Mouse (Mus musculus) intestine, postnatal 0 days (tissue): ENCODE results near the gene Kmt5b. TPM values are rescaled to one million over a fixed set of nuclear protein-coding genes. Genes with fewer than 3 reads are reported as not detected.

Experiments used
- ATAC-seq: fragments of 200-750 bp; cut with Nextera tagmentation; 2 replicates; pipeline ENCODE4 v1.8.0; 2017; ENCODE audit warnings: mild to moderate bottlenecking, moderate TSS enrichment, moderate library complexity
- H3K27ac ChIP-seq: fragments of 300-500 bp; sonication (generic); 2 replicates; pipeline ENCODE4 v1.5.1; 2014; ENCODE audit warnings: mild to moderate bottlenecking, low read depth, low read length, moderate library complexity
- H3K27me3 ChIP-seq: fragments of 300-500 bp; sonication (generic); replicated peaks from 2 replicates; pipeline ENCODE4 v1.6.1; 2014; ENCODE audit warnings: low read length, mixed read lengths; ENCODE audit not compliant: control insufficient read depth, insufficient read depth
- H3K36me3 ChIP-seq: fragments of 300-500 bp; sonication (generic); 2 replicates; pipeline ENCODE4 v1.6.1; 2014; ENCODE audit warnings: mild to moderate bottlenecking, moderate library complexity; ENCODE audit not compliant: control insufficient read depth, insufficient read depth
- H3K4me1 ChIP-seq: fragments of 300-500 bp; sonication (generic); replicated peaks from 2 replicates; pipeline ENCODE4 v1.6.1; 2014; ENCODE audit warnings: antibody characterized with exemption, low read length, mixed read lengths; ENCODE audit not compliant: control insufficient read depth, insufficient read depth
- H3K4me2 ChIP-seq: fragments of 300-500 bp; sonication (generic); replicated peaks from 2 replicates; pipeline ENCODE4 v1.6.1; 2014; ENCODE audit warnings: low read depth, mild to moderate bottlenecking, moderate library complexity
- H3K4me3 ChIP-seq: fragments of 300-500 bp; sonication (generic); 2 replicates; pipeline ENCODE4 v1.5.1; 2014; ENCODE audit warnings: low read depth, low read length
- H3K9ac ChIP-seq: fragments of 300-500 bp; sonication (generic); 2 replicates; pipeline ENCODE4 v1.6.1; 2014; ENCODE audit warnings: mild to moderate bottlenecking, low read depth, low read length
- H3K9me3 ChIP-seq: fragments of 300-500 bp; sonication (generic); 2 replicates; pipeline ENCODE4 v1.6.1; 2016; ENCODE audit warnings: mixed run types; ENCODE audit not compliant: control insufficient read depth
- CTCF ChIP-seq: sonication (generic); IDR thresholded peaks from 2 replicates; pipeline ENCODE4 v1.5.1; 2016; ENCODE audit warnings: low read depth, mild to moderate bottlenecking, control low read depth, antibody characterized with exemption, moderate library complexity
- WGBS: fragments of 180-500 bp; shearing (Covaris S2); extraction: QIAGEN DNeasy Blood & Tissue Kit; methylation state at CpG from one replicate; pipeline ENCODE4 v1.1.7; 2014; 5-methylcytosine and 5-hydroxymethylcytosine counted together
- polyA plus RNA-seq: library from polyadenylated mRNA; unstranded; fragments of >200 nt; fragmentation: Nextera tagmentation; extraction: Ambion mirVana; gene quantifications from 2 replicates; pipeline ENCODE4 v1.2.1, GENCODE M21; 2015

The Kmt5b gene
- polyA plus RNA-seq, 1 experiment from 2014 or later = 10.4 TPM

DNA sequence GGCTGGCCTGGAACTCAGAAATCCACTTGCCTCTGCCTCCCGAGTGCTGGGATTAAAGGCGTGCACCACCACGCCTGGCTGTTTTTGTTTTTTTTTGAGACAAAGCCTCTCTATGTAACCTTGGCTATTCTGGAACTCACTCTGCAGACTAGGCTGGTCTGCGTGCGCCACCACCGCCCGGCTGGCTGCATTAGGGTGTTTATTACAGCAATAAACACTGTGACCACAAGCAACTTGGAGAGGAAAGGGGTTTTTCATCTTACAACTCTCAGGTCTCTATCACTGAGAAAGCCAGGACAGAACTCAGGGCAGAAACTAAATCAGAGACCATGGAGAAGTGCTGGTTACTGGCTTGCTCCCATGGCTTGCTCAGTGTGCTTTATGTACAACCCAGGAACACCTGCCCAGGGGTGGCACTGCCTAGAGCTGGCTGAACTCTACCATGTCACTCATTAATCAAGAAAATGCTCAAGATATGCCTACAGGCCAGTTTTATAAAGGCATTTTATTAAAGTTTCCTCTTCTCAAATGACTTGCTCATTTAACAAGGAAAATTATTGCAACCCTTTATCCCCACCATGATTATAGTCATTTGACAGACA is 81.1 kb downstream of the Kmt5b start:
- no peaks in the 10 kb centered on the region for H3K9me3 ChIP-seq
- H3K4me1 ChIP-seq = peaks cover 5% of the 10 kb centered on the region; the same call in 1 of the 2 replicates
- H3K36me3 ChIP-seq = no peaks in the 10 kb centered on the region
- no peak overlapping the region for H3K4me3 ChIP-seq
- H3K27me3 ChIP-seq = no peaks in the 10 kb centered on the region
- no peak overlapping the region for H3K9ac ChIP-seq
- 25% methylated on average over 7 of the region's 7 CpGs for WGBS
- peak overlapping the region; percentile 84 for H3K27ac ChIP-seq
- no peak for ATAC-seq
- no peak overlapping the region for H3K4me2 ChIP-seq
- no peak for TF ChIP-seq CTCF

DNA sequence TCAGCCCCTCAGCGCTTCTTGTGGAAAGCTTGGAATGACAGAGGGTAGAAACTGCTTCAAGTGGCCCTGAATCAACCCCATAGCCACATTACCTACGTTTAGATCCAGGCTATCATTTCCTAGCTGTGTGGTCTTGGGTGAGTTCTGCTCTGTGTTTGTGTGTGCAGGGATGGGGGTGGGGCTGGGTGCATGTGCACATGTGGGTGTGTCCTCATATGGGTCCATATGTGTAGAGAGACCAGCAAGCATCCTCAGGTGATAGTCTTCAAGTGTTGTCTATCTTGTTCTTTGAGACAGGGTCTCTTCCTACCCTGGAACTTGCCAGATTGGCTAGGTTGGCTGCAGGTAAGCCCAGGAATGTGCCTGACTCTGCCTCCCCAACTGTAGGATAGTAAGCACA is 82.0 kb downstream of the Kmt5b start:
- H3K27ac ChIP-seq = peak overlapping the region; percentile 84
- no peak for ATAC-seq
- no peak for TF ChIP-seq CTCF
- no peaks in the 10 kb centered on the region for H3K9me3 ChIP-seq
- H3K36me3 ChIP-seq = no peaks in the 10 kb centered on the region
- H3K4me3 ChIP-seq = no peak overlapping the region
- no peak overlapping the region for H3K9ac ChIP-seq
- no peaks in the 10 kb centered on the region for H3K27me3 ChIP-seq
- no peak overlapping the region for H3K4me2 ChIP-seq
- 74% methylated on average over 2 of the region's 2 CpGs for WGBS
- H3K4me1 ChIP-seq = peaks cover 5% of the 10 kb centered on the region; the same call in 1 of the 2 replicates

DNA sequence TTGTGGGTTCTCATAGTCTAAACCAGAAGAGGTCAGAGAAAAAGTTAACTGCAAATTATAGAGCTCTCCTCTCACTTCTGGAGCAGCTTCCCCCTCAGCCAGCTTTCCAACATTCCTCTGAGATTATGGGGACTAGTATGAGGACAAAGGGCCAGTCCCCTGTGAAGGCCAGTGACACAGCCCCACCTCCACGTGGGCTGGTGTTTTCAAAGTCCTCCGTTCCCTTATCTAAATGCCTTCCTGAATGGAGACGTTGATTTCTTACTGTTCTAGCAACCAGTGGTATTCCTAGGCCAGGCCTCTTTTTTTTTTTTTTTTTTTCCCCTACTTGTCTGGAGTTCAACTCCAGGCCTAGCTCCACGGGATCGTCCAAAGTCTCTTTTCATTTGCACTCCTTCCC is 82.9 kb downstream of the Kmt5b start:
- TF ChIP-seq CTCF = no peak
- peaks cover 8% of the 10 kb centered on the region; the same call in 1 of the 2 replicates for H3K4me1 ChIP-seq
- no peaks in the 10 kb centered on the region for H3K27me3 ChIP-seq
- no peaks in the 10 kb centered on the region for H3K9me3 ChIP-seq
- H3K4me2 ChIP-seq = no peak overlapping the region
- WGBS = 17% methylated on average over 5 of the region's 5 CpGs
- ATAC-seq = peak; percentile 50
- peak overlapping the region; percentile 100 for H3K27ac ChIP-seq
- H3K4me3 ChIP-seq = no peak overlapping the region
- H3K9ac ChIP-seq = 0 out of 2 replicates have a peak overlapping the region, but pooled peaks have one; percentile 98
- H3K36me3 ChIP-seq = no peaks in the 10 kb centered on the region

DNA sequence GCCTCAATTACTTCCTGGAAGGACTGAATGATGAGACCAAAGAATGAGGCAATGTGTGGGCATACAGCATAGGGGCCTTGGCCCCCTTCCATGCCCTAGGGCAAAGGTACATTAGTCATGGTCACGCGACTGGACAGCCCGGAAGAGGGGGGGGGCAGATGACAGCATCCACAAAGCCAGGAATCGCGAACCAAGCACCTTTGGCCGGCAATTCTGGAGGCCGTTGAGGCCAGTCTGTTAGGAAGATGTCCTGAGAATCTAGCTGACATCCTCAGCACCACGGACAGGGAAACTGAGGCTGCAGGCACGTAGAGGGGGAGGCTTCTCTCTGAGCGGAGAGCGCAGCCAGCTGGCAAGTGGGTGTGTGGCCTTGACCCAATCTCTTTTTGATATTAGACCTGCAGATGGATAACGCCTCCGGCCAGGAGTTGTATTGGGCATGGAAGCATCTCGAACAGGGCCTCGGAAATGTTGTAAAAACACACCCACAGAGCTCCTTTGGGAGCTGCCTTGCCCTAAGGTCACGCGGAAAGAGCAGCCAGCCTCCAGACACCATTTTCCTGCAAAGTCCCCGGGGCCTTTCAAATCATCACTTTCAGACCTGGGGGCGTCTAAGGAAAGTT is 83.7 kb downstream of the Kmt5b start:
- Histone ChIP-seq H3K27ac (peak overlapping the region; percentile 100), H3K4me1 (peaks cover 10% of the 10 kb centered on the region; the same call in 1 of the 2 replicates), H3K9me3 (no peaks in the 10 kb centered on the region), H3K9ac (peak overlapping the region; percentile 98), H3K27me3 (no peaks in the 10 kb centered on the region), H3K4me3 (peak overlapping the region; percentile 93), H3K36me3 (no peaks in the 10 kb centered on the region), H3K4me2 (peak overlapping the region; percentile 82)
- WGBS = under 1% methylated on average over 19 of the region's 19 CpGs
- ATAC-seq = peak; percentile 72
- peak; percentile 23; the same call in 1 of the 2 replicates for TF ChIP-seq CTCF

DNA sequence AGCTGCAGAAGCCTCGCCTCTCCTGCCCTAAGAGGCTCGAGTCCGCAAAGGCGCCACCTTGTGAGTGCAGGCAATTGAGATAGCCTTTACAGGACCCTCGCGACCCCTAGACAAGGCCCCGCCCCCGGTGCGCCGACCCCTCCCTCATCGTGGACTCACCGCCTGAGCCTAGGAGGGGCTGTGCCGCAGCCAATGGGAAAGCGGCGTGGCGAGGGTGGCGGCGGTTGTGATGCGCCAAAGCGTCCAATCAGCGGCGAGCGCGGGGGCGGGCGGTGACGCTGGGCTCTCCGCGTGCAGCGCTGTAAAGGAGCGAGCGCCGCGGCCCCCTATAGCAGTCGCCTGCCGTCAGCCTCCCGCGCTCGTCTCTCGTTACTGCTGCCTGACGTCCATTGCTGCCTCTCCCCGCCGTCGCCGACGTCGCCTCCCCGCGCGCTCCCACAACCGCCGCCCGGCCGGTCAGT is 84.3 kb downstream of the Kmt5b start, which contains the start of gene Chka:
Gene Chka, plus strand, starts transcription at position 272 of the 461 bp plus-strand sequence.
- ATAC-seq = peak; percentile 81
- peak within 1 kb of the TSS; percentile 93 for H3K4me3 ChIP-seq
- peak within 1 kb of the TSS; percentile 98 for H3K9ac ChIP-seq
- peak within 1 kb of the TSS; percentile 100 for H3K27ac ChIP-seq
- peak; percentile 40 for TF ChIP-seq CTCF
- H3K4me2 ChIP-seq = peak within 1 kb of the TSS; percentile 82
- no peaks in the 10 kb centered on the region for H3K27me3 ChIP-seq
- 1% methylated on average over 54 of the region's 54 CpGs for WGBS
- no peaks in the 10 kb centered on the region for H3K9me3 ChIP-seq
- H3K4me1 ChIP-seq = peaks cover 10% of the 10 kb centered on the region; the same call in 1 of the 2 replicates
- no peaks in the 10 kb centered on the region for H3K36me3 ChIP-seq

DNA sequence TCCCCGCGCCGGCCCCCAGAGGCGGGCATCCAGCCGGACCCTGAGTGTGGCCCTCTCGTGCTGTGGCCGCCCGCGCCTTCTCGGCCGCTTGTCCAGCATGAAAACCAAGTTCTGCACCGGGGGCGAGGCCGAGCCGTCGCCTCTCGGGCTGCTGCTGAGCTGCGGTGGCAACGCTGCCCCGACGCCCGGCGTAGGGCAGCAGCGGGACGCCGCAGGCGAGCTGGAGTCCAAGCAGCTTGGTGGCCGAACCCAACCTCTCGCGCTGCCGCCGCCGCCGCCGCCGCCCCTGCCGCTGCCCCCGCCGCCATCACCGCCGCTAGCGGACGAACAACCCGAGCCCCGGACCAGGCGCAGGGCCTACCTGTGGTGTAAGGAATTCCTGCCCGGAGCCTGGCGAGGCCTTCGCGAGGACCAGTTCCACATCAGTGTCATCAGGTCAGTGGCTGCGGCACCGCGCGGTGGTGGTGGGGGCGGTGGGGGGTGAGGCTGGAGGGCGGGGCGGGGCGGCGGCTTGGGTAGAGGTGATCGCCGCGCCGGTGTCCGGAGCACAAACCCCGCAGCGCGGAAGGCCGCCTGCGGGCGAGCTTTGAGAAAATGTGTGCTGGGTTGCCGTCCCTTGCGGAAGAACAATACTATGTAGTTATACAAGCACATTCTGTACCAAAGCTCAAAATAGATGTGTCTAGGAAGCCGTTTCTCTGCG is 84.9 kb downstream of the Kmt5b start:
- H3K4me2 ChIP-seq = peak overlapping the region; percentile 82
- H3K27me3 ChIP-seq = no peaks in the 10 kb centered on the region
- peak overlapping the region; percentile 100 for H3K27ac ChIP-seq
- no peaks in the 10 kb centered on the region for H3K9me3 ChIP-seq
- WGBS = under 1% methylated on average over 70 of the region's 74 CpGs
- no peak; the same call in 1 of the 2 replicates for ATAC-seq
- 0 out of 2 replicates have a peak, but pooled peaks have one; percentile 5 for TF ChIP-seq CTCF
- H3K9ac ChIP-seq = peak overlapping the region; percentile 98
- peaks cover 10% of the 10 kb centered on the region; the same call in 1 of the 2 replicates for H3K4me1 ChIP-seq
- no peaks in the 10 kb centered on the region for H3K36me3 ChIP-seq
- peak overlapping the region; percentile 93 for H3K4me3 ChIP-seq
